Comparison of ENCODE assay signal across 44 mouse cellular contexts in the genomic region with DNA sequence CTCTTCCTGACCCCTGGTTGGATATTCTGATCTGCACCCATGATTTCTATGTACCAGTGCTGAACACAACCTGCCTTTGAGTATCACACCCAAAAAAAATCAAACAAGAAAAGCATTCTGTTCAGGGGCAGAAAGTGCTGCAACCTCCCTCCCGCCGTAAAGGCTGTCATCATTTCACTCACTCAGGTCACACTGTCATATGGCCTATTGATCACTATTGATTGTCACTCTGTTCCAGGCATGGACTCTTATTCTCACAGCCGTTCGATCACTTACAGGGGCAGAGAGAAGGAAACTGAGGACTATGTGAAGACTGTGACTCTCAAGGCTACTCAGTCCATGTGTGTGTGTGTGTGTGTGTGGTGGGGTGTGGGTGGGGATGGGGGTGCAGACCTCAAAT. TPM values are rescaled to one million over a fixed set of nuclear protein-coding genes. Genes with fewer than 3 reads are reported as not detected.
"Had no signal": no experiment of that assay in that cellular context is flagged by ENCODE, and none has a peak within 500 bp of the region (broad histone marks: within the 10 kb centered on the region; RNA-seq: fewer than 3 reads in every experiment).

No protein-coding gene starts in this region.

- ATAC-seq: hindbrain, embryonic 16.5 days; hindbrain, postnatal 0 days; inflammation-experienced regulatory T-cells, adult 6 months; intestine, embryonic 15.5 days; intestine, embryonic 16.5 days; intestine, postnatal 0 days had no signal

- H3K4me1 ChIP-seq: heart, embryonic 10.5 days; heart, embryonic 12.5 days; heart, embryonic 13.5 days; heart, embryonic 15.5 days; hindbrain, embryonic 12.5 days; hindbrain, embryonic 15.5 days; intestine, embryonic 15.5 days; kidney, embryonic 15.5 days had no signal

- H3K9ac ChIP-seq: heart, embryonic 12.5 days; heart, embryonic 13.5 days; heart, embryonic 15.5 days; hindbrain, embryonic 12.5 days; hindbrain, embryonic 13.5 days; hindbrain, embryonic 14.5 days; hindbrain, embryonic 15.5 days; intestine, embryonic 15.5 days; kidney, embryonic 15.5 days had no signal

- H3K27me3 ChIP-seq: hindbrain, embryonic 12.5 days; hindbrain, embryonic 13.5 days; hindbrain, embryonic 15.5 days; intestine, embryonic 15.5 days; kidney, embryonic 15.5 days had no signal

- H3K9me3 ChIP-seq: heart, embryonic 10.5 days; heart, embryonic 12.5 days; heart, embryonic 13.5 days; heart, embryonic 15.5 days; hindbrain, embryonic 10.5 days; hindbrain, embryonic 15.5 days; intestine, embryonic 15.5 days; kidney, embryonic 15.5 days had no signal

- H3K36me3 ChIP-seq: heart, embryonic 10.5 days; heart, embryonic 12.5 days; heart, embryonic 13.5 days; heart, embryonic 15.5 days; hindbrain, embryonic 10.5 days; hindbrain, embryonic 12.5 days; hindbrain, embryonic 13.5 days; hindbrain, embryonic 15.5 days; intestine, embryonic 15.5 days; kidney, embryonic 15.5 days had no signal

- H3K4me3 ChIP-seq: heart, adult 2 months; heart, embryonic 10.5 days; heart, embryonic 12.5 days; heart, embryonic 13.5 days; heart, embryonic 15.5 days; hindbrain, embryonic 10.5 days; hindbrain, embryonic 12.5 days; hindbrain, embryonic 13.5 days; hindbrain, embryonic 15.5 days; intestine, embryonic 15.5 days; kidney, embryonic 15.5 days; layer of hippocampus, adult 2 months had no signal

- DNase-seq: heart, adult 2 months; heart, postnatal 10 days; heart, postnatal 14 days; heart, postnatal 36 days; heart, postnatal 4 days; kidney, adult 11 months; kidney, adult 18-20 months; kidney, adult 2 months; kidney, adult 8-10 months; kidney, adult 9 months; kidney, postnatal 10 days; kidney, postnatal 14 days; kidney, postnatal 25 days; kidney, postnatal 36 days; kidney, postnatal 4 days; layer of hippocampus, adult 9-11 months had no signal

- H3K27ac ChIP-seq: heart, adult 2 months; heart, embryonic 10.5 days; heart, embryonic 13.5 days; heart, embryonic 15.5 days; hindbrain, embryonic 10.5 days; hindbrain, embryonic 12.5 days; hindbrain, embryonic 13.5 days; hindbrain, embryonic 14.5 days; hindbrain, embryonic 15.5 days; hindbrain, postnatal 0 days; intestine, embryonic 15.5 days; kidney, embryonic 15.5 days; kidney, postnatal 0 days; layer of hippocampus, adult 2 months had no signal

- H3K4me2 ChIP-seq: heart, embryonic 11.5 days; heart, embryonic 12.5 days; heart, embryonic 13.5 days; heart, embryonic 15.5 days; hindbrain, embryonic 12.5 days; hindbrain, embryonic 13.5 days; hindbrain, embryonic 14.5 days; hindbrain, embryonic 15.5 days; intestine, embryonic 15.5 days; kidney, embryonic 15.5 days had no signal

RNA-seq across cellular contexts. Expression of gene C8b, which starts 2.1 kb away (rescaled TPM):
- total RNA-seq: heart, adult 2 months; heart, adult 8-10 months; heart, postnatal 10 days; heart, postnatal 14 days; heart, postnatal 25 days; heart, postnatal 36 days; heart, postnatal 4 days; hematopoietic stem cell, adult 5-6 weeks; layer of hippocampus, adult 18-20 months had no signal
- polyA plus RNA-seq: heart, adult 2 months; heart, embryonic 12.5 days; heart, embryonic 14.5 days; heart, postnatal 0 days; hindbrain, embryonic 11.5 days; hindbrain, embryonic 12.5 days; hindbrain, embryonic 13.5 days; hindbrain, embryonic 16.5 days; inflammation-experienced regulatory T-cells, adult 6 months; intestine, embryonic 14.5 days; kidney, adult 2 months; kidney, embryonic 14.5 days; kidney, postnatal 0 days had no signal
